Comparison of ENCODE assay signal across 25 mouse cellular contexts in genomic region chr1:54275552-54275951, GRCm38 (mm10). TPM values are rescaled to one million over a fixed set of nuclear protein-coding genes. Genes with fewer than 3 reads are reported as not detected.
DNase-seq lines count a peak whose midpoint lies in the region; ATAC-seq and TF ChIP-seq lines count a peak whose summit lies in the region.
"Had no signal": no experiment of that assay in that cellular context is flagged by ENCODE, and none has a peak within 500 bp of the region (broad histone marks: within the 10 kb centered on the region; RNA-seq: fewer than 3 reads in every experiment).

No protein-coding gene starts in this region.

- ATAC-seq in activated CD4-positive, CD25-positive, alpha-beta regulatory T cell, adult 4 months, result no peak
- ATAC-seq: forebrain, embryonic 14.5 days; hindbrain, postnatal 0 days; liver, embryonic 12.5 days had no signal

- TF ChIP-seq EP300 in heart, adult 2 months (IDR thresholded peaks at IDR 0.05; ENCODE audit: insufficient read depth, low read depth, low read length), result no peak

- H3K36me3 ChIP-seq in heart, adult 2 months (ENCODE audit: control insufficient read depth, insufficient read depth, low read length), result no peaks in the 10 kb centered on the region
- H3K36me3 ChIP-seq in heart, embryonic 10.5 days, result no peaks in the 10 kb centered on the region
- H3K36me3 ChIP-seq: embryonic facial prominence, embryonic 12.5 days; heart, embryonic 15.5 days; limb, embryonic 12.5 days; liver, embryonic 12.5 days; midbrain, embryonic 12.5 days; neural tube, embryonic 13.5 days had no signal

- no peak overlapping the region for H3K9ac ChIP-seq in heart, adult 2 months (ENCODE audit: low read depth, low read length)
- H3K9ac ChIP-seq: embryonic facial prominence, embryonic 12.5 days; heart, embryonic 15.5 days; limb, embryonic 12.5 days; liver, embryonic 12.5 days; midbrain, embryonic 12.5 days; neural tube, embryonic 13.5 days had no signal

- no peaks in the 10 kb centered on the region for H3K27me3 ChIP-seq in heart, adult 2 months (ENCODE audit: control insufficient read depth, insufficient read depth, low read length)
- H3K27me3 ChIP-seq in heart, embryonic 10.5 days (ENCODE audit: insufficient read depth, poor library complexity, severe bottlenecking), result no peaks in the 10 kb centered on the region
- H3K27me3 ChIP-seq: embryonic facial prominence, embryonic 12.5 days; heart, embryonic 15.5 days; limb, embryonic 12.5 days; liver, embryonic 12.5 days; midbrain, embryonic 12.5 days; neural tube, embryonic 13.5 days had no signal

- no peak for TF ChIP-seq POLR2A in heart, adult 2 months (IDR thresholded peaks at IDR 0.05; ENCODE audit: insufficient read depth, low read depth, low read length)

- H3K27ac ChIP-seq in heart, adult 2 months, result no peak overlapping the region
- no peak overlapping the region for H3K27ac ChIP-seq in heart, embryonic 10.5 days
- H3K27ac ChIP-seq: embryonic facial prominence, embryonic 12.5 days; heart, embryonic 15.5 days; hindbrain, postnatal 0 days; limb, embryonic 12.5 days; liver, embryonic 12.5 days; midbrain, embryonic 12.5 days; neural tube, embryonic 13.5 days had no signal

- H3K9me3 ChIP-seq in heart, embryonic 10.5 days, result no peaks in the 10 kb centered on the region
- H3K9me3 ChIP-seq: embryonic facial prominence, embryonic 12.5 days; heart, embryonic 15.5 days; limb, embryonic 12.5 days; liver, embryonic 12.5 days; midbrain, embryonic 12.5 days; neural tube, embryonic 13.5 days had no signal

- 51% methylated on average over 3 of the region's 3 CpGs for WGBS in heart, adult 2 months
- 59% methylated on average over 3 of the region's 3 CpGs for WGBS in heart, embryonic 10.5 days

- intact Hi-C loops in heart, adult 2 months (cut with DNase I), result no loop called here

- H3K4me3 ChIP-seq in heart, adult 2 months, result no peak overlapping the region
- H3K4me3 ChIP-seq in heart, embryonic 10.5 days, result no peak overlapping the region
- H3K4me3 ChIP-seq: embryonic facial prominence, embryonic 12.5 days; erythroblast, embryonic 14.5 days; heart, embryonic 15.5 days; limb, embryonic 12.5 days; liver, embryonic 12.5 days; midbrain, embryonic 12.5 days; neural tube, embryonic 13.5 days had no signal

- DNase-seq in heart, adult 2 months, result no peak
- no peak for DNase-seq in heart, embryonic 10.5 days (ENCODE audit: low spot score)
- peak; percentile 8 for DNase-seq in thymus, postnatal 14 days
- DNase-seq in thymus, postnatal 36 days, result no peak
- peak; percentile 14 for DNase-seq in NIH3T3 (ENCODE audit: low read depth)
- DNase-seq in kidney, adult 9 months, result no peak
- DNase-seq: adrenal gland, postnatal 36 days; cerebellum, adult 2 months; gastrocnemius, postnatal 10 days; heart, adult 18-20 months; kidney, adult 2 months; kidney, postnatal 14 days; lung, adult 2 months; right cerebral cortex, adult 18-20 months had no signal

- peak; percentile 19; the same call in 1 of the 2 replicates for TF ChIP-seq CTCF in heart, adult 2 months (IDR thresholded peaks at IDR 0.05)

- no peaks in the 10 kb centered on the region for H3K4me1 ChIP-seq in heart, adult 2 months (ENCODE audit: control insufficient read depth, insufficient read depth, low read length)
- H3K4me1 ChIP-seq in heart, embryonic 10.5 days, result no peaks in the 10 kb centered on the region
- H3K4me1 ChIP-seq: embryonic facial prominence, embryonic 12.5 days; heart, embryonic 15.5 days; limb, embryonic 12.5 days; liver, embryonic 12.5 days; midbrain, embryonic 12.5 days; neural tube, embryonic 13.5 days had no signal

- H3K79me2 ChIP-seq in heart, adult 2 months (replicated peaks; ENCODE audit: control insufficient read depth, insufficient read depth, low read length), result no peaks in the 10 kb centered on the region

RNA-seq across cellular contexts. Expression of gene Ccdc150, which starts 25.1 kb away (rescaled TPM):
- under 1 TPM; 0.11 to 0.26 TPM for total RNA-seq in heart, adult 2 months (2021)
- polyA plus RNA-seq in heart, adult 2 months (2012; rRNA removed), result 0.18 TPM in 1 of 2 replicates, not detected in the other
- 0.65 and 0.67 TPM in 2 replicates for polyA plus RNA-seq in heart, embryonic 10.5 days (2016; fragmentation: Nextera tagmentation; extraction: Ambion mirVana)
- under 1 TPM in 1 of 2 experiments, not detected in 1; 0.15 TPM for polyA plus RNA-seq in activated CD4-positive, CD25-positive, alpha-beta regulatory T cell, adult 4 months (2017; shearing (Covaris generic))
- total RNA-seq: hindbrain, postnatal 0 days; left cerebral cortex, adult 18-20 months had no signal
- polyA plus RNA-seq: erythroblast, embryonic 14.5 days; kidney, adult 2 months had no signal

Comparison
In these comparisons a context has a peak if more than half of its experiments do, and no peak if none do; other contexts are left out.
1. DNase-seq: peak in thymus, postnatal 14 days (single experiment) and NIH3T3 (single experiment); none in heart, adult 2 months (0 of 2), heart, embryonic 10.5 days (single experiment), thymus, postnatal 36 days (0 of 2) and kidney, adult 9 months (single experiment).